Mouse (Mus musculus) spleen, postnatal 10 days (tissue): ENCODE results near the gene Zfp85.
"Not testable (repeated sequence)": the region's sequence is repeated elsewhere in the genome, so short reads cannot be mapped to it uniquely, and the experiment has no call there.

Source experiments
- DNase-seq, 2 experiments: peaks; one replicate each; pipeline ENCODE4 v3.0.0; 2021 to 2022; ENCODE audit warnings: low spot score in 2 of 2

Zfp85 gene

DNA sequence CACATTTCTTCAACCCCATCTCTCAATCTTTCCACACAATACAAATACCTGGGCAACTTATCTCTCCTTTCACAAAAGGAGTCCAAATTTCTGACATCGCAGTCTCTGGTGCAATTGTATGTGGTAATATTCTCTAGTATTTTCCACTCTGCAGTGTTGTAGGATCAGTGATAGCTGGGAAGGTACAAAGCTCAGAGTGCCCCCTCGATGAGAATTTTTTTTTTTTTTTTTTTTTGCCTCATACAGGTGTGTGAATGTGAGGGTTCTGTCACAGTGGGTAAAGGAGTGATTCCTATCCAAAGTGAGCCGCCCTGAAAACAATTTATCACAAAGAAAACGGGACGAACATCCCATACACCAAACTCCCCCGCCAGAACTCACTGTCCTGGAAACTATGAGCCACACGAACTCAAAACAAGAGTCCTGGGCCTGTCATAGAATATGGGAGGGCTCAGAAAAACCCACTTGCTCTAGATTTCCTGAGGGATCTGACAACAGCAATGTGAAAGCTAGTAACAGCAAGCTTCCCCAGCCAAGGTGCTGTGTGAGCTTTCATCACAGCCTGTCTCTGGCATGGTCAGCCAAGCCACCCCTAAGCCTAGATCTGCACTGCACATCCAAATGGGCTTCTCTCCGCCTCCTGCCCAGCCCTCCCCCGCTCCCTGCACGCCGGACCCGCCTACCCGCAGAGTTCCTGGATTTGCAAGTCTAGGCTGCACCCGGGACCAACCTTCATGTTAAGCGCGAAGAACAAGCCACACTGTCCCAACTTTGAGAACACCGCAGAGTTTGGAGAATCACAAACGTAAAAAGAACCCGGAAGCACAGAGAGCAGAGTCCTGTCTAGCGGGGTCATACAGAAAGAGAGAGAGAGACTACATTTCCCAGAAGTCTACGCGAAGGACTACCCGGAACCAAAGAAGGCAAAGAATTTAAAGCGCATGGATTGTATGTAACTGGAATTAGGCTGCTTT, at the start of gene Zfp85:
Gene Zfp85 (minus strand): TSS at position 896 of the 974 bp plus-strand sequence.
- DNase-seq = peak; percentile 41 to 57

GRCm38 (mm10) chr13:67799151-67799550, 44.1 kb upstream of the Zfp85 start:
- DNase-seq = not testable (repeated sequence)

- DNase-seq = no peak
These were observed 43.6 kb upstream of the Zfp85 start for GRCm38 (mm10) chr13:67798618-67799017.

GRCm38 (mm10) chr13:67791921-67792455, 37.0 kb upstream of the Zfp85 start:
- no peak for DNase-seq

- DNase-seq = peak; percentile 31 to 54
These were observed 24.5 kb upstream of the Zfp85 start, which contains the start of gene Zfp493 for GRCm38 (mm10) chr13:67779265-67780221. Gene Zfp493, plus strand, starts transcription at chr13:67779693.

GRCm38 (mm10) chr13:67763031-67763768, 8.2 kb upstream of the Zfp85 start:
- DNase-seq = no peak

DNA sequence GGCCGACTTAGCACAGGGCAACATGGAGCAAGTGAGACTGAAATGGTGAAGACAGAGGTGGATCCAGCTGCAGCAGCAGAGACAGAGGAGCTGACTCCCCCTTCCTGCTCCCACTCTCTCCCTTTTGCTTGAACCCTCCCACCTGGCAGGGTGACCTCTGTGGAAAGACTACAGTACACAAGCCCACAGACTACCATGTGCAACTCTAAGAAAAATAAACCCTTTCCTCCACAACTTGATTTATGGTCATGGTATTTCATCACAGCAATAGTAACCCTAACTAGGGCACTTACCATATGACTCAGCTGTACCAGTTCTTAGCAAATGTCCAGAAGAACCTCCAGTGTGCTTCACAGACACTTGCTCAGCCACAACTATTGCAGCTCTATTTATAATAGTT, 4.9 kb upstream of the Zfp85 start:
- no peak for DNase-seq

GRCm38 (mm10) chr13:67755761-67756160, 733 bp upstream of the Zfp85 start:
- DNase-seq = no peak

DNA sequence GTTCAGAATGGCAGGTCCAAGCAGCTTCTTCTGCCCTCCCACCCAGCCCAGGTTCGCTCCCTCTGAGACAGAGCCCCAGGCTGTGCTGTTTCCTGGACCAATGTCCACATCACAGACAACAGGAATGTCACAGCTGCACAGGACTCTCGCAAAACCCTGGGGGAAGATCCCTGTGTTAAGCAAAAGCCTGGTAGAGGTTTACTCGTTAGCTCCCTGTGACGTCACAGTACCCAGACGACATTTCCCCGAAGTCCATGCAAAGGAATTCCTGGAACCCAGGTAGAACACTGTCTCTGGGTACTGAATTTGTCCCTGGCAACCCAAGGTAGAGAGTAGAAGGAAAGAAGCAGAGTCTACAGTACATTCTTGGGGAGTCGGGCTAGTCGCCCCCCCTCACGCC, 11.1 kb downstream of the Zfp85 start:
- no peak for DNase-seq

- no peak for DNase-seq
These were observed 12.1 kb downstream of the Zfp85 start for GRCm38 (mm10) chr13:67742941-67743340.

DNA sequence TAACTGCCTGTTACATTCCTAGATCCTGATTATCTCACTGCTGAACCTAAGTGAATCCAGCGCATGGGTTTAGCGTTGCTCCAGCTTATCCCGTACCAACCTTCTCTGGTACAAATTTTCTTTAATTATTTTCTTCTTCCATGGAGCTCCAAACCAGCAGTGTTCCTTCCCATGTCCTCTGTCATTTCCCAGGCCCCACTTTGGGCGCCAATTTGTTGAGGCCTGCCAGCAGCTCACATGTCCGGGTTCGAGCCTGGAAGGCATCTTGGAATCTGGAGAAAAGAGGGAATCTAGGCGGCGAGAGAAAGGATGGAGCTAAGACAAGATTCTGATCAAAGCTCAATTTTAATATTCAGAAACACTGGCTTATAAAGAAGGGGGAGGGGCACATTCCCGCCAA, 20.6 kb downstream of the Zfp85 start:
- DNase-seq = not testable (repeated sequence)

DNA sequence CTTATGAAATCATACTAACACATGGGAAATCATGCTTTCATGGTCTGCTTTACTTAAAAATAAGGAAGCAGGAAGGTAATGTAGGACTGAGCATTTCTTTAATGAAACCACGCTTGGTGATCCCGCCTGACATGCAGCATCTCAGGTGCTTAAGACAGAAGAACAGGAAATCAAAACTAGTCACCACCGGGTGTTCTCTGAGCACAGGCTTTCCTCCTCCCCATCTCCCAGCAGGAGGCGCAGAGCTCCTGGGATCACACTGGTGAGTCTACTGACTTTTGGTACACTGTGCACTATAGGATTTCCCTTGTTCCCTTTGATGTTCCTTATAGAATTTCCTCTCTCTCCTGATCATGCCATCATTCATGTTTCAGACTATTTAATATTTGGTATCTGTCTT, 25.6 kb downstream of the Zfp85 start:
- not testable (repeated sequence) for DNase-seq

- peak; percentile 12 to 26 for DNase-seq
These were observed 26.2 kb downstream of the Zfp85 start, which contains the start of gene Zfp65 for GRCm38 (mm10) chr13:67728641-67729318. Gene Zfp65, minus strand, starts transcription at chr13:67729173.

- no peak for DNase-seq
These were observed 26.9 kb downstream of the Zfp85 start for GRCm38 (mm10) chr13:67728106-67728505.

DNA sequence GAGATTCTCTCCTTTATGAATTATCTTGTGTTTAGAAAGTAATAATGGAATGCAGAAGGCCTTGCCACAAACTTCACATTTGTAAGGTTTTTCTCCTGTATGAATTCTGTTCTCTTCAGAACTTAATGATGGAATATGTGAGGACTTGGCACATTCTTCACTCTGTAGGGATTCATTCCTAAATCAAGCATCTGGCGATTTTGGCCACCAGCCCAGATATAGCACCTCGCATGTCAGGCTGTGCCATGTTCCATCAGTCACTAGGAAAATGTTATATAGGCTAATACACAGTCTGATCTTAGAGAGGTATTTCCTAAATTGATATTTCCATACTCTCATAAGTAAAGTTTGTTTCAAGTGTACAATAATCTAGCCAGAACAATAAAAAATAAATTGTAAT, 29.7 kb downstream of the Zfp85 start:
- not testable (repeated sequence) for DNase-seq

DNA sequence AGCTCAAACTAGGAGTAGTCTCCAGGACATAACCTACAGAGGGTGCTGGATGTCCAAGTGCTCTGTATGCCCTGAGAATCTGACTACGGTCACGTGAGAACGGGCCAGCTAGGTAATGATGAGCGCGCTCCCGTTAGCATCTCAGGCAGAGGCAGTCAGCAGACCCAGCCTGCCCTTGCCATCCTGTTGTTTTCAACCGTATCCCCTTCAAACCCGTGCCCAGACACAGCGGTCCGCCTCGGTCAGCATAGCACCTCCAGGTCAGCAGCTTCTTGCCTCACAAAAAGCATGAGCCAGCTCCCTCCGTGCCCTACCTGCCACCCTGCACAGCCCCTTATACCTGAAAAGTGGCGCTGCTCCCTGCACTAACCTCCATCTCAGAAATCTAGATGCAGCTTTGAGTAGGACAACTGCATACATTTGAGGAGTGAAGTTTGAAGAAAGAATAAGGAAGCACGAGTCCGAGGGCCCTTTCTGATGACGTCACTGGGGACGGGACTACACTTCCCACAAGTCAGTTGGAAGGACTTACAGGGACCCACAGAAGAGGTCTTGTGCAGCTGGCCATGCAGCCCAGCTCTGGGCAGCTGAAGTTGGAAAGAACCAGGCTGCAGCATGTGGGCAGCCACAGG, 31.1 kb downstream of the Zfp85 start:
- DNase-seq = peak; percentile 66 to 89
